Mouse (Mus musculus) ES-E14 (cell line): ENCODE data around the gene Gm867. TPM values are rescaled to one million over a fixed set of nuclear protein-coding genes. Genes with fewer than 3 reads are reported as not detected.
A peak's percentile ranks its signal among the peaks of the same experiment; 100 is the strongest.

ENCODE experiments used
- DNase-seq: peaks from one replicate; pipeline ENCODE4 v3.0.0-alpha.2; 2013; ENCODE audit warnings: low read depth, low spot score
- H3K27ac ChIP-seq: 2 replicates; pipeline ENCODE4 v1.5.1; 2012; ENCODE audit warnings: low read depth, mild to moderate bottlenecking, low read length, moderate library complexity, mixed read lengths; ENCODE audit not compliant: poor library complexity, insufficient read depth, severe bottlenecking
- H3K36me3 ChIP-seq: 2 replicates; pipeline ENCODE4 v1.6.1; 2012; ENCODE audit warnings: mild to moderate bottlenecking, low read length, moderate library complexity, mixed read lengths; ENCODE audit not compliant: control insufficient read depth, poor library complexity, insufficient read depth, severe bottlenecking
- H3K4me1 ChIP-seq, 2 experiments: fragments of 150-350 bp in 1 of 2; sonication (generic) in 1 of 2; 2 replicates each; pipeline ENCODE4 v1.6.1; 2012; ENCODE audit warnings: low read length in 2 of 2, mild to moderate bottlenecking in 1 of 2, mixed read lengths in 1 of 2; ENCODE audit not compliant: control insufficient read depth in 2 of 2, insufficient read depth in 2 of 2, poor library complexity in 1 of 2
- H3K4me3 ChIP-seq, 2 experiments: fragments of 150-350 bp in 1 of 2; sonication (generic) in 1 of 2; 2 replicates each; pipeline ENCODE4 v1.5.1; 2012; ENCODE audit warnings: low read length in 2 of 2, low read depth in 1 of 2, mild to moderate bottlenecking in 1 of 2, mixed read lengths in 1 of 2; ENCODE audit not compliant: insufficient read depth in 1 of 2, poor library complexity in 1 of 2, severe bottlenecking in 1 of 2
- H3K9ac ChIP-seq: 2 replicates; pipeline ENCODE4 v1.6.1; 2012; ENCODE audit warnings: low read depth, mild to moderate bottlenecking, low read length, mixed read lengths; ENCODE audit not compliant: poor library complexity, insufficient read depth, severe bottlenecking
- H3K9me3 ChIP-seq: fragments of 150-350 bp; sonication (generic); 2 replicates; pipeline ENCODE4 v1.6.1; 2012; ENCODE audit warnings: low read depth, mild to moderate bottlenecking, low read length; ENCODE audit not compliant: control insufficient read depth, insufficient read depth
- CHD2 ChIP-seq: IDR thresholded peaks from 2 replicates; pipeline ENCODE4 v1.6.1; 2014; ENCODE audit warnings: mild to moderate bottlenecking, low read depth, low read length, inconsistent platforms
- HCFC1 ChIP-seq: IDR thresholded peaks from 2 replicates; pipeline ENCODE4 v1.6.1; 2012; ENCODE audit warnings: low read length, inconsistent platforms, borderline replicate concordance; ENCODE audit not compliant: insufficient read depth
- MAFK ChIP-seq: IDR thresholded peaks from 2 replicates; pipeline ENCODE4 v1.6.1; 2014; ENCODE audit warnings: mild to moderate bottlenecking, low read depth, low read length, inconsistent platforms; ENCODE audit not compliant: insufficient read depth
- ZC3H11A ChIP-seq: IDR thresholded peaks from 2 replicates; pipeline ENCODE4 v1.6.1; 2012; ENCODE audit warnings: low read depth, mild to moderate bottlenecking, inconsistent platforms, low read length, borderline replicate concordance
- ZNF384 ChIP-seq: IDR thresholded peaks from 2 replicates; pipeline ENCODE4 v1.6.1; 2012; ENCODE audit warnings: low read depth, low read length, inconsistent platforms
- in situ Hi-C, 2 experiments: fragments of 600-800 bp; cut with MboI; formaldehyde crosslinking; loops; one replicate each; pipeline ENCODE4 v1.15.1; 2025; ENCODE audit warnings: low sequenced_read_pairs in 2 of 2, inconsistent platforms in 1 of 2; ENCODE audit not compliant: unreplicated experiment in 2 of 2
- total RNA-seq: library from RNA; depleted of rRNA; stranded (reverse); fragments of 300-350 nt; gene quantifications from 2 replicates; pipeline ENCODE4 v1.2.3, GENCODE M21; 2012

The Gm867 gene
- total RNA-seq, 1 experiment = 1.1 TPM

- Histone ChIP-seq H3K9me3 (no peaks in the 10 kb centered on the region), H3K4me1 (peaks cover 6 to 30% of the 10 kb centered on the region in 2 experiments; a peak in 3 of 4 replicates), H3K36me3 (peaks cover 21% of the 10 kb centered on the region), H3K9ac (peak overlapping the region; percentile 55), H3K4me3 (peak overlapping the region; percentile 89 to 96), H3K27ac (peak overlapping the region; percentile 87)
- TF ChIP-seq MAFK = no peak
- TF ChIP-seq ZNF384 = peak; percentile 78
- no peak; the same call in 1 of the 2 replicates for TF ChIP-seq HCFC1
- no peak for TF ChIP-seq ZC3H11A
- TF ChIP-seq CHD2 = no peak
- in situ Hi-C loops = no loop called here
- no peak for DNase-seq
Measured at GRCm38 (mm10) chr10:75937851-75938643, 2.4 kb downstream of the Gm867 start.

- DNase-seq = no peak
- in situ Hi-C loops = no loop called here
- Histone ChIP-seq H3K36me3 (peaks cover 21% of the 10 kb centered on the region), H3K4me1 (peaks cover 6 to 27% of the 10 kb centered on the region in 2 experiments; a peak in 3 of 4 replicates), H3K4me3 (peak overlapping the region; percentile 89 to 96), H3K27ac (peak overlapping the region; percentile 87), H3K9me3 (no peaks in the 10 kb centered on the region), H3K9ac (peak overlapping the region; percentile 66)
- TF ChIP-seq HCFC1 = no peak
- no peak for TF ChIP-seq ZC3H11A
- TF ChIP-seq CHD2 = no peak
- no peak for TF ChIP-seq ZNF384
- no peak for TF ChIP-seq MAFK
Measured at GRCm38 (mm10) chr10:75936909-75937667, 3.4 kb downstream of the Gm867 start.

GRCm38 (mm10) chr10:75935680-75936541 is 4.6 kb downstream of the Gm867 start, which contains the start of gene Mmp11:
TSS of gene Mmp11 (minus strand) at chr10:75936496.
- TF ChIP-seq ZNF384 (no peak), MAFK (no peak), CHD2 (no peak), HCFC1 (peak; percentile 67; the same call in 1 of the 2 replicates), ZC3H11A (no peak)
- Histone ChIP-seq H3K9ac (peak within 1 kb of the TSS; percentile 88), H3K36me3 (peaks cover 21% of the 10 kb centered on the region), H3K9me3 (no peaks in the 10 kb centered on the region), H3K4me3 (peak within 1 kb of the TSS; percentile 89 to 96), H3K27ac (peak within 1 kb of the TSS; percentile 87), H3K4me1 (peaks cover 6 to 24% of the 10 kb centered on the region in 2 experiments; a peak in 3 of 4 replicates)
- in situ Hi-C loops = no loop called here
- peak; percentile 94 for DNase-seq

GRCm38 (mm10) chr10:75934991-75935390 is 5.5 kb downstream of the Gm867 start:
- peaks cover 9 to 22% of the 10 kb centered on the region in 2 experiments for H3K4me1 ChIP-seq
- no peak overlapping the region for H3K9ac ChIP-seq
- peaks cover 18% of the 10 kb centered on the region for H3K36me3 ChIP-seq
- TF ChIP-seq ZNF384 (no peak), HCFC1 (no peak), ZC3H11A (no peak), MAFK (no peak), CHD2 (no peak)
- no peaks in the 10 kb centered on the region for H3K9me3 ChIP-seq
- DNase-seq = no peak
- peak overlapping the region in 1 of 2 experiments; percentile 96; a peak in 1 of 4 replicates for H3K4me3 ChIP-seq
- in situ Hi-C loops = no loop called here
- no peak overlapping the region for H3K27ac ChIP-seq
